Comparison of ENCODE assay signal across 12 mouse cellular contexts in the genomic region with DNA sequence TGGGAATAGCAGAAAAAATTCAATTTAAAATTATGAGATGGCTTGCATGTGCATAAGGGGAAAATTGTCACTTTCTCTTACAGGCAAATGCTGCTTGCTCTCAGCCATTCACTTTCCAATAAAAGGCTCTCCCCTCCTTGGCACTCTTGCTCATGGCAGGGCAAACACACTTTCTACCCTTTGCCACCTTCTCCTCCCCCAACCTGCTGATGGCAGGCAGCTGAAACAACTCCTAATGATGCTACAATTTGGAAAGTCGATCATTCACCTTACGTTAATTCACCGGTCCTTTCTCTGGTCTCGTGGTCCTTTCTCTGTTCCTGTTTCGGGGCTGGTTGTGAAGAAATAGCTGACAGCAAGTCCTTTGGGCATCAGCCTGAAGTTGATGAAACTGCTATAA.
DNase-seq lines count a peak whose midpoint lies in the region; ATAC-seq and TF ChIP-seq lines count a peak whose summit lies in the region.
"Had no signal": no experiment of that assay in that cellular context is flagged by ENCODE, and none has a peak within 500 bp of the region (broad histone marks: within the 10 kb centered on the region; RNA-seq: fewer than 3 reads in every experiment).

No protein-coding gene starts in this region.

- WGBS in kidney, embryonic 14.5 days: 64% methylated on average over 5 of the region's 5 CpGs
- 55% methylated on average over 5 of the region's 5 CpGs for WGBS in embryonic facial prominence, embryonic 13.5 days
- WGBS in forebrain, postnatal 0 days: 71% methylated on average over 5 of the region's 5 CpGs
- 69% methylated on average over 5 of the region's 5 CpGs for WGBS in midbrain, embryonic 15.5 days

- peak overlapping the region; percentile 72 for H3K4me2 ChIP-seq in kidney, embryonic 14.5 days (replicated peaks; ENCODE audit: low read depth, low read length)
- H3K4me2 ChIP-seq in embryonic facial prominence, embryonic 13.5 days: peak overlapping the region; percentile 87
- H3K4me2 ChIP-seq in forebrain, postnatal 0 days (ENCODE audit: low read depth): peak overlapping the region; percentile 74
- H3K4me2 ChIP-seq in midbrain, embryonic 15.5 days: peak overlapping the region; percentile 93

- H3K9ac ChIP-seq in kidney, embryonic 14.5 days (ENCODE audit: low read depth, low read length): peak overlapping the region; percentile 4; the same call in 1 of the 2 replicates
- H3K9ac ChIP-seq in embryonic facial prominence, embryonic 13.5 days: no peak overlapping the region
- H3K9ac ChIP-seq in forebrain, postnatal 0 days: peak overlapping the region; percentile 39; the same call in 1 of the 2 replicates
- peak overlapping the region; percentile 45 for H3K9ac ChIP-seq in midbrain, embryonic 15.5 days

- H3K27ac ChIP-seq in kidney, embryonic 14.5 days (ENCODE audit: low read depth, low read length): no peak overlapping the region
- H3K27ac ChIP-seq in embryonic facial prominence, embryonic 13.5 days: no peak overlapping the region
- H3K27ac ChIP-seq in forebrain, postnatal 0 days (ENCODE audit: low read depth, low read length): no peak overlapping the region
- H3K27ac ChIP-seq in midbrain, embryonic 15.5 days: peak overlapping the region; percentile 24; the same call in 1 of the 2 replicates

- 0 out of 2 replicates have a peak, but pooled peaks cover 3% of the 10 kb centered on the region for H3K27me3 ChIP-seq in kidney, embryonic 14.5 days (ENCODE audit: control insufficient read depth, insufficient read depth, low read length)
- H3K27me3 ChIP-seq in embryonic facial prominence, embryonic 13.5 days: peaks cover 32% of the 10 kb centered on the region
- peaks cover 9% of the 10 kb centered on the region; the same call in 1 of the 2 replicates for H3K27me3 ChIP-seq in forebrain, postnatal 0 days (ENCODE audit: insufficient read depth, low read length)
- H3K27me3 ChIP-seq in midbrain, embryonic 15.5 days (replicated peaks): no peaks in the 10 kb centered on the region

- TF ChIP-seq CTCF in forebrain, postnatal 0 days (IDR thresholded peaks at IDR 0.05; ENCODE audit: low read depth): no peak

- H3K36me3 ChIP-seq in kidney, embryonic 14.5 days (ENCODE audit: control insufficient read depth, insufficient read depth, low read length): no peaks in the 10 kb centered on the region
- no peaks in the 10 kb centered on the region for H3K36me3 ChIP-seq in embryonic facial prominence, embryonic 13.5 days
- H3K36me3 ChIP-seq in forebrain, postnatal 0 days (ENCODE audit: insufficient read depth): no peaks in the 10 kb centered on the region
- no peaks in the 10 kb centered on the region for H3K36me3 ChIP-seq in midbrain, embryonic 15.5 days (replicated peaks)

- H3K9me3 ChIP-seq in kidney, embryonic 14.5 days (ENCODE audit: control insufficient read depth, low read length): no peaks in the 10 kb centered on the region
- H3K9me3 ChIP-seq in embryonic facial prominence, embryonic 13.5 days: no peaks in the 10 kb centered on the region
- H3K9me3 ChIP-seq in forebrain, postnatal 0 days (ENCODE audit: low read length): no peaks in the 10 kb centered on the region
- H3K9me3 ChIP-seq in midbrain, embryonic 15.5 days: no peaks in the 10 kb centered on the region

- intact Hi-C loops in gastrocnemius, postnatal 14 days (cut with DNase I; ENCODE audit: low total_unique reads): no loop called here

- H3K4me3 ChIP-seq in kidney, embryonic 14.5 days (ENCODE audit: low read length): peak overlapping the region; percentile 36
- H3K4me3 ChIP-seq in embryonic facial prominence, embryonic 13.5 days: peak overlapping the region; percentile 47
- H3K4me3 ChIP-seq in forebrain, postnatal 0 days (ENCODE audit: low read depth, low read length): peak overlapping the region; percentile 40
- peak overlapping the region; percentile 50 for H3K4me3 ChIP-seq in midbrain, embryonic 15.5 days

- no peak for DNase-seq in kidney, adult 9 months
- no peak for DNase-seq in forebrain, postnatal 0 days
- DNase-seq in frontal cortex, postnatal 14 days (ENCODE audit: low spot score in 2 of 2): no peak
- DNase-seq in retina, postnatal 1 day: no peak
- no peak for DNase-seq in gastrocnemius, postnatal 14 days
- DNase-seq: adrenal gland, adult 8-10 months; gastrocnemius, postnatal 36 days; kidney, postnatal 36 days; liver had no signal

- H3K4me1 ChIP-seq in kidney, embryonic 14.5 days (ENCODE audit: control insufficient read depth, insufficient read depth, low read length): 0 out of 2 replicates have a peak, but pooled peaks cover 6% of the 10 kb centered on the region
- H3K4me1 ChIP-seq in embryonic facial prominence, embryonic 13.5 days: peaks cover 19% of the 10 kb centered on the region
- H3K4me1 ChIP-seq in forebrain, postnatal 0 days (ENCODE audit: insufficient read depth): peaks cover 12% of the 10 kb centered on the region
- peaks cover 48% of the 10 kb centered on the region for H3K4me1 ChIP-seq in midbrain, embryonic 15.5 days

- no peak for ATAC-seq in kidney, embryonic 14.5 days (ENCODE audit: low FRiP score, low TSS enrichment)
- no peak for ATAC-seq in embryonic facial prominence, embryonic 13.5 days (ENCODE audit: insufficient number of reproducible peaks, insufficient read depth, low FRiP score, low TSS enrichment, low read depth)
- ATAC-seq in forebrain, postnatal 0 days: no peak
- ATAC-seq in midbrain, embryonic 15.5 days (replicated peaks): no peak
